Mouse (Mus musculus) intestine, postnatal 0 days (tissue): ENCODE data around the gene Cyp2d40. TPM values are rescaled to one million over a fixed set of nuclear protein-coding genes. Genes with fewer than 3 reads are reported as not detected.
"Not testable (repeated sequence)": the region's sequence is repeated elsewhere in the genome, so short reads cannot be mapped to it uniquely, and the experiment has no call there.

ENCODE experiments used
- ATAC-seq: fragments of 200-750 bp; cut with Nextera tagmentation; 2 replicates; pipeline ENCODE4 v1.8.0; 2017; ENCODE audit warnings: mild to moderate bottlenecking, moderate TSS enrichment, moderate library complexity
- H3K27ac ChIP-seq: fragments of 300-500 bp; sonication (generic); 2 replicates; pipeline ENCODE4 v1.5.1; 2014; ENCODE audit warnings: mild to moderate bottlenecking, low read depth, low read length, moderate library complexity
- H3K27me3 ChIP-seq: fragments of 300-500 bp; sonication (generic); replicated peaks from 2 replicates; pipeline ENCODE4 v1.6.1; 2014; ENCODE audit warnings: low read length, mixed read lengths; ENCODE audit not compliant: control insufficient read depth, insufficient read depth
- H3K36me3 ChIP-seq: fragments of 300-500 bp; sonication (generic); 2 replicates; pipeline ENCODE4 v1.6.1; 2014; ENCODE audit warnings: mild to moderate bottlenecking, moderate library complexity; ENCODE audit not compliant: control insufficient read depth, insufficient read depth
- H3K4me1 ChIP-seq: fragments of 300-500 bp; sonication (generic); replicated peaks from 2 replicates; pipeline ENCODE4 v1.6.1; 2014; ENCODE audit warnings: antibody characterized with exemption, low read length, mixed read lengths; ENCODE audit not compliant: control insufficient read depth, insufficient read depth
- H3K4me2 ChIP-seq: fragments of 300-500 bp; sonication (generic); replicated peaks from 2 replicates; pipeline ENCODE4 v1.6.1; 2014; ENCODE audit warnings: low read depth, mild to moderate bottlenecking, moderate library complexity
- H3K4me3 ChIP-seq: fragments of 300-500 bp; sonication (generic); 2 replicates; pipeline ENCODE4 v1.5.1; 2014; ENCODE audit warnings: low read depth, low read length
- H3K9ac ChIP-seq: fragments of 300-500 bp; sonication (generic); 2 replicates; pipeline ENCODE4 v1.6.1; 2014; ENCODE audit warnings: mild to moderate bottlenecking, low read depth, low read length
- H3K9me3 ChIP-seq: fragments of 300-500 bp; sonication (generic); 2 replicates; pipeline ENCODE4 v1.6.1; 2016; ENCODE audit warnings: mixed run types; ENCODE audit not compliant: control insufficient read depth
- CTCF ChIP-seq: sonication (generic); IDR thresholded peaks from 2 replicates; pipeline ENCODE4 v1.5.1; 2016; ENCODE audit warnings: low read depth, mild to moderate bottlenecking, control low read depth, antibody characterized with exemption, moderate library complexity
- WGBS: fragments of 180-500 bp; shearing (Covaris S2); extraction: QIAGEN DNeasy Blood & Tissue Kit; methylation state at CpG from one replicate; pipeline ENCODE4 v1.1.7; 2014; 5-methylcytosine and 5-hydroxymethylcytosine counted together
- microRNA-seq: library from miRNA; unstranded; fragments of <30 nt; microRNA quantifications from one replicate; pipeline ENCODE4, GENCODE M21; 2016
- polyA plus RNA-seq: library from polyadenylated mRNA; unstranded; fragments of >200 nt; fragmentation: Nextera tagmentation; extraction: Ambion mirVana; gene quantifications from 2 replicates; pipeline ENCODE4 v1.2.1, GENCODE M21; 2015

Cyp2d40 gene
- polyA plus RNA-seq, 1 experiment from 2014 or later: not detected

DNA sequence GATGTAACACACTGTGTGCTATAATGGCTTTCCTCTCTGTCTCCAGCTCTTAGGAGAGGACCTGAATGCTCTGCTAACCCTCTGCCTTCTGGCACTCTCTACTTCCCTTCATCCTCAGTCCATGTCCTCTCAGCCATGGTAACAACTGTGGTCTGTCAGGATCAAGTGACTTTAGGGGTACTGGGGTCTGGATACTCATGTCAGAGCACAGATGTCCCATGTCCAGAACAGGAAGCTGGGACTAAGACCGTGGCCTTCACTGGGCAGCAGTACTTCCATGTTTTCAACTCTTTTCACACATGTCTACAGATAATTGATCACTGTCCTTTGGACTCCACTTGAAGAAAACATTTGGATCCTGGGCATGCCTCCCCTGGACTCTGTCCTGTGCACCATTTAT, 19.8 kb upstream of the Cyp2d40 start:
- Histone ChIP-seq H3K4me3 (no peak overlapping the region), H3K36me3 (no peaks in the 10 kb centered on the region), H3K9me3 (no peaks in the 10 kb centered on the region), H3K9ac (no peak overlapping the region), H3K27ac (no peak overlapping the region), H3K4me2 (no peak overlapping the region), H3K27me3 (no peaks in the 10 kb centered on the region), H3K4me1 (no peaks in the 10 kb centered on the region)
- 67% methylated on average over 1 of the region's 1 CpGs for WGBS
- TF ChIP-seq CTCF: no peak
- no peak for ATAC-seq

DNA sequence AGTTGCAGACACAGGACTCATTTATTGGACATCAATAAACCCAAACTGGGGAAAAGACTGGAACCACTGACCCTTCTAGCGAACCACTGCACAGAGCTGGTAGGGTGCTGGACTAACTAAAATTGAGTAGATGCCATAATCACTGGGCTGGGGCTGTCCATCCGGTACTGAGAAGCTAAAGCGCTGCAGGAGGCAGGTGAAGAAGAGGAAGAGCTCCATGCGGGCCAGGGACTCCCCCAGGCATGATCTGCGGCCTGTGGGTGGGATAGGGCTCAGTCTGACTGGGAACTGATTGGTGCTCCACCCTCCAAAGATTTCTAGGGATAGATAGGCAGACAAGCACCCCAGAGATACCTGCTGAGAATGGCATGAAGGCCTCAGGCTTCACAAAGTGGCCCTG, 13.9 kb upstream of the Cyp2d40 start:
- not testable (repeated sequence) for H3K4me2 ChIP-seq, H3K4me3 ChIP-seq, H3K9me3 ChIP-seq, H3K36me3 ChIP-seq, H3K27ac ChIP-seq, H3K4me1 ChIP-seq, ATAC-seq, H3K27me3 ChIP-seq, H3K9ac ChIP-seq
- 84% methylated on average over 5 of the region's 5 CpGs for WGBS

DNA sequence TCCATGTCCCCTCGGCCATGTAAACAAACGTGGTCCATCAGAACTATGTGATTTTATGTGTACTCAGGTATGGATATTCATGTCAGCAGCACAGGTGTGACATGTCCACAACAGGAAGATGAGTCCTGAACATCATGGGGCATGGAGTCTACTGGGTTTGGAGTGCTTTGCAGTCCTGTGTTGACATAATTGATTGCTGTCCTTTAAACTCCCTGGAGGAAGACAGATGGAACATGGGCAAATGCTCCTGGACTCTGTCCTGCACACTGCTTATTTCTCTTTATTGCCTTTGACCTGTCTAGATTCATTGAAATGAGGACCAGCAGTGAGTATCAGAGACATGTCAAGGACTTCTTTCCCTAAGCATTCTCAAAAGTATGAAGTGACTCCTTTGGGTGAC, 2.0 kb upstream of the Cyp2d40 start:
- Histone ChIP-seq H3K9ac (no peak overlapping the region), H3K4me2 (no peak overlapping the region), H3K9me3 (no peaks in the 10 kb centered on the region), H3K27me3 (no peaks in the 10 kb centered on the region), H3K4me3 (no peak overlapping the region), H3K36me3 (no peaks in the 10 kb centered on the region), H3K4me1 (no peaks in the 10 kb centered on the region), H3K27ac (no peak overlapping the region)
- WGBS: 88% methylated on average over 2 of the region's 2 CpGs
- ATAC-seq: no peak
- TF ChIP-seq CTCF: no peak

GRCm38 (mm10) chr15:82764881-82765280, 898 bp upstream of the Cyp2d40 start:
- H3K4me1 ChIP-seq: no peaks in the 10 kb centered on the region
- H3K4me3 ChIP-seq: no peak overlapping the region
- WGBS: 83% methylated on average over 6 of the region's 6 CpGs
- no peak overlapping the region for H3K27ac ChIP-seq
- no peaks in the 10 kb centered on the region for H3K27me3 ChIP-seq
- no peaks in the 10 kb centered on the region for H3K36me3 ChIP-seq
- H3K9me3 ChIP-seq: no peaks in the 10 kb centered on the region
- no peak for TF ChIP-seq CTCF
- H3K4me2 ChIP-seq: no peak overlapping the region
- H3K9ac ChIP-seq: no peak overlapping the region
- ATAC-seq: no peak

- Histone ChIP-seq H3K4me3 (no peak overlapping the region), H3K4me2 (no peak overlapping the region), H3K9me3 (0 out of 2 replicates have a peak, but pooled peaks cover 5% of the 10 kb centered on the region), H3K9ac (no peak overlapping the region), H3K27ac (no peak overlapping the region), H3K36me3 (no peaks in the 10 kb centered on the region), H3K4me1 (no peaks in the 10 kb centered on the region), H3K27me3 (no peaks in the 10 kb centered on the region)
- no peak for ATAC-seq
- WGBS: 55% methylated on average over 1 of the region's 1 CpGs
- TF ChIP-seq CTCF: no peak
Measured at GRCm38 (mm10) chr15:82748141-82748540, 15.8 kb downstream of the Cyp2d40 start.

GRCm38 (mm10) chr15:82747516-82747915, 16.5 kb downstream of the Cyp2d40 start:
- Histone ChIP-seq H3K36me3 (no peaks in the 10 kb centered on the region), H3K9ac (no peak overlapping the region), H3K4me2 (no peak overlapping the region), H3K4me3 (no peak overlapping the region), H3K4me1 (no peaks in the 10 kb centered on the region), H3K9me3 (0 out of 2 replicates have a peak, but pooled peaks cover 5% of the 10 kb centered on the region), H3K27me3 (no peaks in the 10 kb centered on the region), H3K27ac (no peak overlapping the region)
- TF ChIP-seq CTCF: no peak
- WGBS: 31% methylated on average over 1 of the region's 1 CpGs
- no peak for ATAC-seq

DNA sequence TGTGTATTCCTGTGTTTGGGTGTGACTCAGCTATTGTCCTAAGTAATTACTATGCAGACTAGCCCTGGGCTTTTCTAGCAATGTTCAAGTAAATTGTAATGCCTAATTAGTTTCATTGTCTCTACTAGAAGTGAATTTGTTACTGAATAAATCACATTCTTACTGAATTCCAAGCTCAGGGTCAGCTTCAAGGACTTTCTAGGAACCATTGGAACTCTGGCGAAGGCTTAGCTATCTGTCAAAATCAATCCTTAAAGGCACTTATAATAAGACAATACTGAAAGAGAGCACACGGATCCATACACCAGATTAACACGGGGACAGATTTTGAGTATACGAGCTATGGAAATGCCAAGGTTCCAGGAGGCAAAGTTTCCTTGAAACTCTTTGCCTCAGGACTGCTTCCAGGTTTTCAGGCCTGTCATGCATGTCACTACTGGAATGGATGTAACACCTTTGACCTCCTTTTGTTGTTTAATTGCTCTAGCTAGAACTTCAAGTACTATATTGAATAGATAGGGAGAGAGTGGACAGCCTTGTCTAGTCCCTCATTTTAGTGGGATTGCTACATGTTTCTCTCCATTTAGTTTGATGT, 30.6 kb downstream of the Cyp2d40 start:
- H3K27ac ChIP-seq, ATAC-seq, H3K9ac ChIP-seq, H3K9me3 ChIP-seq, H3K4me3 ChIP-seq, H3K4me2 ChIP-seq, H3K27me3 ChIP-seq, H3K4me1 ChIP-seq, H3K36me3 ChIP-seq: not testable (repeated sequence)
- WGBS: 91% methylated on average over 4 of the region's 4 CpGs

Small RNA genes within 50 kb of the gene (microRNA-seq; reads per million reads assigned to microRNA genes)
- gene Gm27618: not detected

Other genes starting within 250 kb of the Cyp2d40 start
- gene Cyp2d12, start 209.1 kb downstream of the Cyp2d40 start, polyA plus RNA-seq: not detected in 2 replicates
- 0.22 and 0.30 TPM in 2 replicates for gene Cyp2d34, start 143.2 kb downstream of the Cyp2d40 start, polyA plus RNA-seq
- 79.7 and 87.1 TPM in 2 replicates for gene Cyp2d26, start 30.1 kb upstream of the Cyp2d40 start, polyA plus RNA-seq
- gene Tcf20, start 223.7 kb upstream of the Cyp2d40 start, polyA plus RNA-seq: 3.9 and 4.1 TPM in 2 replicates